Comparison of ENCODE assay signal across 11 mouse cellular contexts in genomic region chr2:165405351-165405750, GRCm38 (mm10). TPM values are rescaled to one million over a fixed set of nuclear protein-coding genes. Genes with fewer than 3 reads are reported as not detected.
A peak's percentile ranks its signal among the peaks of the same experiment; 100 is the strongest.
DNase-seq lines count a peak whose midpoint lies in the region; ATAC-seq and TF ChIP-seq lines count a peak whose summit lies in the region.
"Had no signal": no experiment of that assay in that cellular context is flagged by ENCODE, and none has a peak within 500 bp of the region (broad histone marks: within the 10 kb centered on the region; RNA-seq: fewer than 3 reads in every experiment).

No protein-coding gene starts in this region.

- no peaks in the 10 kb centered on the region for H3K27me3 ChIP-seq in hindbrain, postnatal 0 days (ENCODE audit: insufficient read depth, low read length)
- H3K27me3 ChIP-seq: midbrain, embryonic 13.5 days had no signal

- no peaks in the 10 kb centered on the region for H3K4me1 ChIP-seq in hindbrain, postnatal 0 days (ENCODE audit: insufficient read depth, low read length)

- no peaks in the 10 kb centered on the region for H3K9me3 ChIP-seq in hindbrain, postnatal 0 days (ENCODE audit: low read length)
- H3K9me3 ChIP-seq: midbrain, embryonic 13.5 days had no signal

- H3K9ac ChIP-seq in hindbrain, postnatal 0 days (replicated peaks; ENCODE audit: low read length) = no peak overlapping the region
- H3K9ac ChIP-seq: midbrain, embryonic 13.5 days had no signal

- peak; percentile 97 for ATAC-seq in frontal cortex, adult (ENCODE audit: low TSS enrichment)
- peak; percentile 23; the same call in 1 of the 2 replicates for ATAC-seq in monocyte, adult 5-6 weeks (replicated peaks; ENCODE audit: insufficient number of reproducible peaks, low FRiP score, low TSS enrichment, poor library complexity, severe bottlenecking)
- ATAC-seq in activated CD4-positive, CD25-positive, alpha-beta regulatory T cell, adult 4 months = no peak
- no peak for ATAC-seq in hindbrain, postnatal 0 days
- ATAC-seq: midbrain, embryonic 13.5 days had no signal

- H3K27ac ChIP-seq in hindbrain, postnatal 0 days = no peak overlapping the region
- H3K27ac ChIP-seq: midbrain, embryonic 13.5 days had no signal

- H3K4me2 ChIP-seq in hindbrain, postnatal 0 days (ENCODE audit: low read depth, low read length) = no peak overlapping the region
- H3K4me2 ChIP-seq: midbrain, embryonic 13.5 days had no signal

- WGBS in hindbrain, postnatal 0 days = 70% methylated on average over 6 of the region's 6 CpGs

- H3K4me3 ChIP-seq in hindbrain, postnatal 0 days (ENCODE audit: low read length) = no peak overlapping the region
- H3K4me3 ChIP-seq: midbrain, embryonic 13.5 days had no signal

- no peak for TF ChIP-seq CTCF in hindbrain, postnatal 0 days (IDR thresholded peaks at IDR 0.05; ENCODE audit: low read depth)

- intact Hi-C loops in left cerebral cortex, postnatal 25 days (cut with DNase I) = no loop called here

- H3K36me3 ChIP-seq in hindbrain, postnatal 0 days (ENCODE audit: insufficient read depth, low read length) = no peaks in the 10 kb centered on the region
- H3K36me3 ChIP-seq: midbrain, embryonic 13.5 days had no signal

- no peak for DNase-seq in frontal cortex, postnatal 10 days (ENCODE audit: low spot score in 2 of 2)
- peak; percentile 76 to 79 for DNase-seq in adrenal gland, postnatal 36 days
- peak; percentile 47 to 94 for DNase-seq in left cerebral cortex, postnatal 25 days (ENCODE audit: low spot score in 2 of 2)
- no peak for DNase-seq in hindbrain, postnatal 0 days (ENCODE audit: low spot score)
- DNase-seq in kidney, postnatal 25 days = no peak

RNA-seq across cellular contexts. Expression of gene Ocstamp, which starts 5.1 kb away (rescaled TPM):
- under 1 TPM in 1 of 2 experiments, not detected in 1; 0.26 TPM for total RNA-seq in adrenal gland, postnatal 36 days (2021)
- total RNA-seq in left cerebral cortex, postnatal 25 days (2021) = not detected
- total RNA-seq in monocyte, adult 5-6 weeks (2017) = 0.19 TPM in 1 of 3 replicates, not detected in the others
- not detected for polyA plus RNA-seq in activated CD4-positive, CD25-positive, alpha-beta regulatory T cell, adult 4 months (2017; shearing (Covaris generic))
- total RNA-seq in hindbrain, postnatal 0 days (2014; rRNA removed) = 0.05 TPM in 1 of 2 replicates, not detected in the other
- polyA plus RNA-seq in hindbrain, postnatal 0 days (2015; fragmentation: Nextera tagmentation; extraction: Ambion mirVana) = 0.05 TPM in 1 of 2 replicates, not detected in the other
- polyA plus RNA-seq: brain, embryonic 14.5 days; kidney, embryonic 16.5 days; midbrain, embryonic 13.5 days had no signal

RNA-seq across cellular contexts. Expression of gene Zfp334, which starts 17.3 kb away (rescaled TPM):
- total RNA-seq in adrenal gland, postnatal 36 days (2021) = 1 to 10 TPM; 4.0 to 6.1 TPM
- total RNA-seq in left cerebral cortex, postnatal 25 days (2021) = 10 to 100 TPM; 14.0 to 14.2 TPM
- not detected in 3 replicates for total RNA-seq in monocyte, adult 5-6 weeks (2017)
- under 1 TPM in 1 of 2 experiments, not detected in 1; 0.08 TPM for polyA plus RNA-seq in activated CD4-positive, CD25-positive, alpha-beta regulatory T cell, adult 4 months (2017; shearing (Covaris generic))
- total RNA-seq in hindbrain, postnatal 0 days (2014; rRNA removed) = 14.8 and 16.4 TPM in 2 replicates
- polyA plus RNA-seq in hindbrain, postnatal 0 days (2015; fragmentation: Nextera tagmentation; extraction: Ambion mirVana) = 3.7 and 3.9 TPM in 2 replicates

RNA-seq across cellular contexts. Expression of gene Zfp663, which starts 36.8 kb away (rescaled TPM):
- total RNA-seq in adrenal gland, postnatal 36 days (2021) = not detected
- total RNA-seq in left cerebral cortex, postnatal 25 days (2021) = under 1 TPM in 1 of 2 experiments, not detected in 1; 0.50 TPM
- total RNA-seq in monocyte, adult 5-6 weeks (2017) = not detected in 3 replicates
- polyA plus RNA-seq in activated CD4-positive, CD25-positive, alpha-beta regulatory T cell, adult 4 months (2017; shearing (Covaris generic)) = not detected
- total RNA-seq in hindbrain, postnatal 0 days (2014; rRNA removed) = 0.47 and 3.8 TPM in 2 replicates
- polyA plus RNA-seq in hindbrain, postnatal 0 days (2015; fragmentation: Nextera tagmentation; extraction: Ambion mirVana) = 2.2 and 2.3 TPM in 2 replicates

Comparison
In these comparisons a context has a peak if more than half of its experiments do, and no peak if none do; other contexts are left out.
1. ATAC-seq: peak in frontal cortex, adult (single experiment) and monocyte, adult 5-6 weeks (single experiment); none in activated CD4-positive, CD25-positive, alpha-beta regulatory T cell, adult 4 months (single experiment) and hindbrain, postnatal 0 days (single experiment).
2. DNase-seq: peak in adrenal gland, postnatal 36 days (2 of 2) and left cerebral cortex, postnatal 25 days (2 of 2); none in frontal cortex, postnatal 10 days (0 of 2), hindbrain, postnatal 0 days (single experiment) and kidney, postnatal 25 days (0 of 2).